Mouse (Mus musculus) midbrain, embryonic 15.5 days (tissue): ENCODE measurements around the gene Acy3. TPM values are rescaled to one million over a fixed set of nuclear protein-coding genes. Genes with fewer than 3 reads are reported as not detected.

Experiments used
- ATAC-seq: fragments of 200-750 bp; cut with Nextera tagmentation; replicated peaks from 2 replicates; pipeline ENCODE4 v1.8.0; 2017; ENCODE audit warnings: moderate TSS enrichment
- H3K27ac ChIP-seq: fragments of 300-500 bp; sonication (generic); 2 replicates; pipeline ENCODE4 v1.5.1; 2015; ENCODE audit warnings: mild to moderate bottlenecking, inconsistent platforms
- H3K27me3 ChIP-seq: fragments of 300-500 bp; sonication (generic); replicated peaks from 2 replicates; pipeline ENCODE4 v1.6.1; 2015; ENCODE audit warnings: inconsistent platforms
- H3K36me3 ChIP-seq: fragments of 300-500 bp; sonication (generic); replicated peaks from 2 replicates; pipeline ENCODE4 v1.6.1; 2015; ENCODE audit warnings: inconsistent platforms
- H3K4me1 ChIP-seq: fragments of 300-500 bp; sonication (generic); 2 replicates; pipeline ENCODE4 v1.6.1; 2015; ENCODE audit warnings: inconsistent platforms
- H3K4me2 ChIP-seq: fragments of 300-500 bp; sonication (generic); 2 replicates; pipeline ENCODE4 v1.6.1; 2015; ENCODE audit warnings: inconsistent platforms, mild to moderate bottlenecking, moderate library complexity
- H3K4me3 ChIP-seq: fragments of 300-500 bp; sonication (generic); 2 replicates; pipeline ENCODE4 v1.5.1; 2015; ENCODE audit warnings: mild to moderate bottlenecking, inconsistent platforms
- H3K9ac ChIP-seq: fragments of 300-500 bp; sonication (generic); 2 replicates; pipeline ENCODE4 v1.6.1; 2015; ENCODE audit warnings: mild to moderate bottlenecking, inconsistent platforms
- H3K9me3 ChIP-seq: fragments of 300-500 bp; sonication (generic); 2 replicates; pipeline ENCODE4 v1.6.1; 2016; ENCODE audit warnings: inconsistent platforms
- WGBS: fragments of 180-500 bp; shearing (Covaris S2); methylation state at CpG from one replicate; pipeline ENCODE4 v1.1.7; 2015; ENCODE audit warnings: mixed read lengths; 5-methylcytosine and 5-hydroxymethylcytosine counted together
- polyA plus RNA-seq: library from polyadenylated mRNA; unstranded; fragments of >200 nt; fragmentation: Nextera tagmentation; extraction: Ambion mirVana; gene quantifications from 2 replicates; pipeline ENCODE4 v1.2.1, GENCODE M21; 2015

Gene Acy3
- polyA plus RNA-seq, 1 experiment from 2014 or later: 1.7 TPM

DNA sequence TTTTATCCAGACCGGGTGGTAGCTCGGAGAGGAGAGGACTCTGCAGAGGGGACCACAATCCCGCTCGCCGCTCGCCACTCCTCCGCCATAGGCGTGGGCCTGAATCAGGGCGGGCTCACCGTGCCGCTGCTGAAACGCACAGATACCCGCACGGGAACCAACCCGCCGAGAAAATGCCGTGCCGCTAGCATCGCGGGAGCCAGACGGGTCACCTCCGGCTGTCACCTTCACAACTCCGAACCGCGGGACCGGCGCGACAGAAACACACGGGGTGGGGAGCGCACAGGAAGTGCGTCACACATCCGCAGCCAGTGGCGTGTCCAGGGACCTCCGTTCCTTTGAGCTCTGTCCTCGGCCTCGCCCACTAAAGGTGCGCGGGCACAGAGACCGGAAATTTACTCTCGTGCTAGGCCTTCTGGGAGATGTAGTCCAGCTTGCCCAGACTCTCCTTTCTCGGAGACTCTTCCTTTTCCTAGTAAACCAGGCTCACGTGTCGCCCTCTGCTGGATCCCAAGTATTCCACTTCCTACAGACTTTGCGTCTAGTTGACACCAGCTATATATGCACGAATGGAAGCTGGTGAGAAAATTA is 26.2 kb downstream of the Acy3 start, which contains the start of gene Ndufv1:
Gene Ndufv1 (minus strand): TSS at position 375 of the 591 bp plus-strand sequence.
- peak; percentile 99 for ATAC-seq
- Histone ChIP-seq H3K9me3 (no peaks in the 10 kb centered on the region), H3K27ac (peak within 1 kb of the TSS; percentile 83), H3K4me3 (peak within 1 kb of the TSS; percentile 91), H3K27me3 (no peaks in the 10 kb centered on the region), H3K4me2 (peak within 1 kb of the TSS; percentile 60), H3K36me3 (peaks cover 18% of the 10 kb centered on the region; the same call in 1 of the 2 replicates), H3K9ac (peak within 1 kb of the TSS; percentile 91), H3K4me1 (peaks cover 14% of the 10 kb centered on the region)
- under 1% methylated on average over 45 of the region's 45 CpGs for WGBS

GRCm38 (mm10) chr19:4013066-4013465 is 26.7 kb downstream of the Acy3 start:
- no peak overlapping the region for H3K9ac ChIP-seq
- no peak for ATAC-seq

DNA sequence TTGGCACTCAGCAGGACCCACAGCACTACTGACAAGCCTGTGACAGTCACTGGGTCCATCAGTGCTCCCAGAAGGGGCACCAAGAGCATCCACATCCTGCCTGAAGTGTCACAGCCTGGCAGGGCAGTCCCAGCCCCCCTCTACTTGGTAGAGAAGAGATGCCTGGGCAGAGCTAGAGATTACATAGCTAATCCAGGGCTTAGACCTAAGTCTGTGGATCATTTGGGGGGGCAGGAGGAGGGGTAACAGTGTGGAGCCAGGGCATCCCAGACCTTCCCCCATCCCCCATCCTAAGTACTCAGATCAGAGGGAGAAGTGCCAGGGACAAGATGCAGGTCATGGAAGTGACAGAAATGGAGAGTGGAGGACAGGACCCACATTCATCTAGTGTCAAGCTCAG is 28.4 kb downstream of the Acy3 start:
- Histone ChIP-seq H3K9ac (no peak overlapping the region), H3K4me2 (no peak overlapping the region)

More at GRCm38 (mm10) chr19:4013066-4013465, 26.7 kb downstream of the Acy3 start:
- peaks cover 14% of the 10 kb centered on the region for H3K4me1 ChIP-seq
- H3K9me3 ChIP-seq: no peaks in the 10 kb centered on the region
- H3K4me2 ChIP-seq: peak overlapping the region; percentile 42
- no peaks in the 10 kb centered on the region for H3K27me3 ChIP-seq
- peaks cover 14% of the 10 kb centered on the region; the same call in 1 of the 2 replicates for H3K36me3 ChIP-seq
- 24% methylated on average over 9 of the region's 9 CpGs for WGBS
- peak overlapping the region; percentile 91 for H3K4me3 ChIP-seq
- no peak overlapping the region for H3K27ac ChIP-seq

DNA sequence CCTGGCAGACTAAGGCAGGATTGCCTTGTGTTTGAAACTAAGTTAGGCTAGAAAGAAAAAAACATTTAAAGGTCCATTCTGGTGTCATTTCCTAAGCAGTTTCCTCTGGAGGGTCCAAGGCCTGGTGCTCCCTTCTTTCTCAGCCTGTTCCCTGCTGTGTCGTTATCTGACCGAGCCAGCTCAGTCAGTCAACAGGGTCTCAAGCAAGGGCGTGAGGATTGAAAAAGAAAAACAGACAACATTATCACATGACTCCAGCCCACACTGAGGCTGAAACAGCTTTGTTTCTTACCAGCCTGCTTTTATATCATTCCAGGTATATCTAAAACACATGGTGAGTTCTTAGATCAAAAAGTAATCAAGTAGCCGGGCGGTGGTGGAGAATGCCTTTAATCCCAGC is 29.3 kb downstream of the Acy3 start:
- Histone ChIP-seq H3K4me3 (no peak overlapping the region), H3K9ac (no peak overlapping the region), H3K4me1 (peaks cover 19% of the 10 kb centered on the region), H3K4me2 (no peak overlapping the region), H3K9me3 (no peaks in the 10 kb centered on the region), H3K27ac (no peak overlapping the region), H3K36me3 (no peaks in the 10 kb centered on the region), H3K27me3 (0 out of 2 replicates have a peak, but pooled peaks cover 4% of the 10 kb centered on the region)
- 61% methylated on average over 5 of the region's 5 CpGs for WGBS
- ATAC-seq: no peak

More for the DNA sequence above, 28.4 kb downstream of the Acy3 start:
- Histone ChIP-seq H3K4me1 (peaks cover 19% of the 10 kb centered on the region), H3K4me3 (no peak overlapping the region), H3K36me3 (peaks cover 7% of the 10 kb centered on the region; the same call in 1 of the 2 replicates), H3K9me3 (no peaks in the 10 kb centered on the region), H3K27me3 (0 out of 2 replicates have a peak, but pooled peaks cover 4% of the 10 kb centered on the region), H3K27ac (no peak overlapping the region)
- no peak for ATAC-seq

DNA sequence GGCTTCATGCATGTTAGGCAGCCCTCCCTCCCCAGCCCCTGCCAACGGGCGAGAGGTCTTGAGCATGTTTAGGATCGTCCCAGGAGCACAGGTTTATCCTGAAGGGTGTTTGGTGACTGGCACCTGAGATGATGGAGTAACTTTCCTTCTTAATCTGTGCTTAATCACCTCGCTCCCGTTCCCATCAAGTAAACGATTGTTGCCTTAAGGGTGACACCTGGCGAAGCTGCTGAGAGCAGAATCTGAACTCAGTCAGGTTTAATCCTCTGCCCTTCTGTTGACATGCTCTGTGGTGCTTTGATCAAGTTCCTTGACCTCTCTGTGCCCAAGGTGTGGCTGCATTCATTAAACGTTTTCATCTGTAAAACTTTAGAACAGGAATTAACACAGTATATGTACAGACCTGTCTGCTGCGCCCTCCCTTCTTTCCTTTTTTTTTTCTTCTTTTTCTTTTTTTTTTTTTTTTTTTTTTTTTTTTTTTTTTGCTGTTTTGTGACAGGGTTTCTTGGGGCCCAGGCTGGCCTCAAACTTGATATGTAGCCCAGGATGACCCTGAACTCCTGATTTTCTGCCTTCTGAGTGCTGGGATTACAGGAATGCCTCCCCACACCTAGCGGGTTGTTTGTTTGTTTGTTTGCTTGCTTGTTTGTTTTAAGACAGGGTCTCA is 31.7 kb downstream of the Acy3 start:
- ATAC-seq: no peak
- Histone ChIP-seq H3K4me2 (no peak overlapping the region), H3K27ac (no peak overlapping the region), H3K27me3 (0 out of 2 replicates have a peak, but pooled peaks cover 4% of the 10 kb centered on the region), H3K36me3 (no peaks in the 10 kb centered on the region), H3K9ac (no peak overlapping the region), H3K4me3 (no peak overlapping the region), H3K9me3 (no peaks in the 10 kb centered on the region), H3K4me1 (peaks cover 5% of the 10 kb centered on the region; the same call in 1 of the 2 replicates)
- WGBS: 68% methylated on average over 10 of the region's 10 CpGs

GRCm38 (mm10) chr19:4018743-4019583 is 32.6 kb downstream of the Acy3 start:
- ATAC-seq: peak; percentile 75
- Histone ChIP-seq H3K4me3 (no peak overlapping the region), H3K27ac (no peak overlapping the region), H3K27me3 (0 out of 2 replicates have a peak, but pooled peaks cover 4% of the 10 kb centered on the region), H3K36me3 (no peaks in the 10 kb centered on the region), H3K4me2 (no peak overlapping the region), H3K9me3 (no peaks in the 10 kb centered on the region), H3K9ac (no peak overlapping the region), H3K4me1 (0 out of 2 replicates have a peak, but pooled peaks cover 5% of the 10 kb centered on the region)
- WGBS: 27% methylated on average over 18 of the region's 18 CpGs

DNA sequence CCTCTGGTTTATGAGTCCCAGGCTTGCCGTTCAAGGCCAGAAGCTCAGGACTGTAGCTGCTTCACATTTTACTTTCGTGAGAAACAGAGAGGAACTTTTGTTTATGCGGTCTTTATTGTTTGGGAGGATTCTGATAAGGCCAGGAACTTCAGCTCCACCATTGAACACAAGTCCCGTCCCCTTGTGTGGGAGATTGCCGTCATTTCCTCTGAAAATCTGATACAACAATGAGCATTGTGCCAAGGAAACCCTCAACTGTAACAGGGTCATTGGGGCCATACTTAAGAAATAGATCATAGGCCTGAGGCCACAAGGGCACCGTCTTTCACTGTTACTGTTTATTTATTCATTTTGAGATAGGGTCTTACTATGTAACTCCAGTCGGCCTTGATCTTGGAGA is 36.8 kb downstream of the Acy3 start:
- Histone ChIP-seq H3K27me3 (0 out of 2 replicates have a peak, but pooled peaks cover 4% of the 10 kb centered on the region), H3K36me3 (no peaks in the 10 kb centered on the region), H3K4me1 (0 out of 2 replicates have a peak, but pooled peaks cover 5% of the 10 kb centered on the region), H3K4me3 (no peak overlapping the region), H3K9ac (no peak overlapping the region), H3K9me3 (no peaks in the 10 kb centered on the region), H3K4me2 (no peak overlapping the region), H3K27ac (no peak overlapping the region)
- ATAC-seq: no peak
- WGBS: 84% methylated on average over 7 of the region's 7 CpGs

DNA sequence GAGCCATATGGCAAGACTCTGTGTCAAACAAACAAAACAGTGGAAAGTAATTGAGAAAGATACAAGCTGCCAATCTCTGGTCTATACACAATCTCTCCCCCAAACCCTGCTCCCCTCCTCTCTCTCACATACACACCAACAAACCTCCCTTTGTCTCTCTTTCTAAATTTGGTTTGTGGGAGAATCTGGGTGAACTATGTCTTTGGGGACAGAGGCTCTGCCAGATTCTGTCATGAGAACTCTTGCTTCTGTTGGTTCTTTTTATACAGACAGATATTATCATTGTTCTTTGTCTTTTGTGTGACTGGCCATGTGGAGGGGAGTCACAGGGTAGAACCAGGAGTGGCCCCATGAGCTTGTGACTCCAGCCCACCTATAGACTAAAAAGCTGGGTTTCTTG is 41.2 kb downstream of the Acy3 start:
- H3K4me3 ChIP-seq: no peak overlapping the region
- H3K9ac ChIP-seq: no peak overlapping the region
- H3K4me2 ChIP-seq: no peak overlapping the region
- no peaks in the 10 kb centered on the region for H3K9me3 ChIP-seq
- no peaks in the 10 kb centered on the region for H3K4me1 ChIP-seq
- no peak for ATAC-seq
- no peak overlapping the region for H3K27ac ChIP-seq
- H3K27me3 ChIP-seq: no peaks in the 10 kb centered on the region
- no peaks in the 10 kb centered on the region for H3K36me3 ChIP-seq

DNA sequence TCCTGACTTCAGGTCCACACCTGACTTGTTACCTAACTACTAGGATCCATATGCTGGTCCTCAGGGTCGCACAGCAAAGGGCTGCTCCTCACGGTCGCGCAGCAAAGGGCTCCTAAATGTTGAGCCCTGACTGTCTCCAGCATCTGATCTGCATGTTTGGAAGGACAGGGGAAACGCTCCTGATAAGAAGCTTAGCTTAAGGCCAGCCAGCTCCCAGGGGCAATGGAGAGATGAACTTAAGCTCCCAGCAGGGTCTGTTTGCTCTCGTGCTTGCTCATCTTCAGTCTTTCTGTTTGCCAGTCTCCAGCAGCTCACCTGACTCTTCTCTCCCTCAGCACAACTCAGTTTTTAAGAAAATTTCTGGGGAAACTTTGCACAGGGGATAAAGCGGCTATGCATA is 46.3 kb downstream of the Acy3 start:
- Histone ChIP-seq H3K4me3 (no peak overlapping the region), H3K4me2 (no peak overlapping the region), H3K9ac (no peak overlapping the region), H3K9me3 (no peaks in the 10 kb centered on the region), H3K27ac (no peak overlapping the region), H3K36me3 (0 out of 2 replicates have a peak, but pooled peaks cover 4% of the 10 kb centered on the region), H3K27me3 (no peaks in the 10 kb centered on the region), H3K4me1 (peaks cover 13% of the 10 kb centered on the region)
- WGBS: 54% methylated on average over 7 of the region's 7 CpGs
- no peak for ATAC-seq

GRCm38 (mm10) chr19:4033298-4033697 is 46.9 kb downstream of the Acy3 start:
- no peak overlapping the region for H3K4me2 ChIP-seq
- no peaks in the 10 kb centered on the region for H3K9me3 ChIP-seq
- 86% methylated on average over 3 of the region's 3 CpGs for WGBS
- no peak for ATAC-seq
- no peak overlapping the region for H3K4me3 ChIP-seq
- no peaks in the 10 kb centered on the region for H3K27me3 ChIP-seq
- H3K4me1 ChIP-seq: peaks cover 17% of the 10 kb centered on the region
- 0 out of 2 replicates have a peak, but pooled peaks cover 4% of the 10 kb centered on the region for H3K36me3 ChIP-seq
- no peak overlapping the region for H3K9ac ChIP-seq
- no peak overlapping the region for H3K27ac ChIP-seq

DNA sequence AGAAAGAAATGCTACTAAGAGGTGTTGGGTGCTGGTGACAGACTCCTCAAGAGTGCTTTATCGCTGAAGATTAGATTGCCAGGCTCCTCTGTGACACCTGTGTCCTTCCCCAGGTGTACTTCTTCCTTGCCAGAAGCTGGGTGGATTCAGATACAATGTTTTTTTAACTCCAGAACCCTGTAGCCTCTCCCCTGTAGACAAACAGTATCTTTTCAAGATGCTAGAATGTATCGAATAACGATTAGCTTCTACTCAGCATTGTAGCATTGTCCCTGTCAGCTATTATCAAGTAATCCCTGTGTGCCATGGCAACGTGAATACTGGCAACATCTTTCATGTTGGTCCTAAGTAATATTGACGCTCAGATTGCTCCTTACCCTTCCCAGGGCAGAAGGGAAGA is 47.4 kb downstream of the Acy3 start:
- Histone ChIP-seq H3K9ac (no peak overlapping the region), H3K36me3 (0 out of 2 replicates have a peak, but pooled peaks cover 4% of the 10 kb centered on the region), H3K4me2 (no peak overlapping the region), H3K27ac (no peak overlapping the region), H3K9me3 (no peaks in the 10 kb centered on the region), H3K27me3 (no peaks in the 10 kb centered on the region), H3K4me3 (no peak overlapping the region), H3K4me1 (peaks cover 20% of the 10 kb centered on the region)
- 49% methylated on average over 5 of the region's 5 CpGs for WGBS
- no peak for ATAC-seq
